Mouse (Mus musculus) lung, embryonic 16.5 days (tissue): ENCODE measurements around the gene Ccdc77. TPM values are rescaled to one million over a fixed set of nuclear protein-coding genes. Genes with fewer than 3 reads are reported as not detected.

ENCODE experiments used
- ATAC-seq: fragments of 200-750 bp; cut with Nextera tagmentation; 2 replicates; pipeline ENCODE4 v1.8.0; 2017; ENCODE audit warnings: low read depth, mild to moderate bottlenecking, moderate library complexity
- H3K27ac ChIP-seq: fragments of 300-500 bp; sonication (generic); 2 replicates; pipeline ENCODE4 v1.5.1; 2014; ENCODE audit warnings: mild to moderate bottlenecking, control low read depth, low read length
- H3K27me3 ChIP-seq: fragments of 300-500 bp; sonication (generic); 2 replicates; pipeline ENCODE4 v1.6.1; 2014; ENCODE audit warnings: low read depth, low read length, mixed read lengths; ENCODE audit not compliant: control insufficient read depth, insufficient read depth
- H3K36me3 ChIP-seq: fragments of 300-500 bp; sonication (generic); 2 replicates; pipeline ENCODE4 v1.6.1; 2014; ENCODE audit warnings: low read length; ENCODE audit not compliant: control insufficient read depth, insufficient read depth
- H3K4me1 ChIP-seq: fragments of 300-500 bp; sonication (generic); replicated peaks from 2 replicates; pipeline ENCODE4 v1.6.1; 2014; ENCODE audit warnings: low read length, mixed read lengths; ENCODE audit not compliant: control insufficient read depth, insufficient read depth
- H3K4me2 ChIP-seq: fragments of 300-500 bp; sonication (generic); 2 replicates; pipeline ENCODE4 v1.6.1; 2014; ENCODE audit warnings: low read depth, low read length, control low read depth
- H3K4me3 ChIP-seq: fragments of 300-500 bp; sonication (generic); 2 replicates; pipeline ENCODE4 v1.5.1; 2014; ENCODE audit warnings: mild to moderate bottlenecking, low read length, control low read depth
- H3K9ac ChIP-seq: fragments of 300-500 bp; sonication (generic); 2 replicates; pipeline ENCODE4 v1.6.1; 2014; ENCODE audit warnings: low read length, control low read depth
- H3K9me3 ChIP-seq: fragments of 300-500 bp; sonication (generic); 2 replicates; pipeline ENCODE4 v1.6.1; 2016; ENCODE audit warnings: low read length; ENCODE audit not compliant: control insufficient read depth
- WGBS: fragments of 180-500 bp; shearing (Covaris S2); extraction: QIAGEN DNeasy Blood & Tissue Kit; methylation state at CpG from one replicate; pipeline ENCODE4 v1.1.7; 2014; 5-methylcytosine and 5-hydroxymethylcytosine counted together
- polyA plus RNA-seq: library from polyadenylated mRNA; unstranded; fragments of >200 nt; fragmentation: Nextera tagmentation; extraction: Ambion mirVana; gene quantifications from 2 replicates; pipeline ENCODE4 v1.2.1, GENCODE M21; 2015

The Ccdc77 gene
- polyA plus RNA-seq, 1 experiment from 2014 or later, result 25.6 TPM

GRCm38 (mm10) chr6:120320369-120320768 lies 43.8 kb downstream of the Ccdc77 start:
- no peaks in the 10 kb centered on the region for H3K9me3 ChIP-seq
- WGBS, result 60% methylated on average over 2 of the region's 2 CpGs
- H3K4me2 ChIP-seq, result no peak overlapping the region
- H3K36me3 ChIP-seq, result peaks cover 3% of the 10 kb centered on the region; the same call in 1 of the 2 replicates
- ATAC-seq, result no peak
- no peaks in the 10 kb centered on the region for H3K4me1 ChIP-seq
- H3K4me3 ChIP-seq, result no peak overlapping the region
- no peak overlapping the region for H3K27ac ChIP-seq
- no peak overlapping the region for H3K9ac ChIP-seq
- H3K27me3 ChIP-seq, result no peaks in the 10 kb centered on the region

GRCm38 (mm10) chr6:120319129-120319528 lies 45.0 kb downstream of the Ccdc77 start:
- Histone ChIP-seq H3K4me1 (no peaks in the 10 kb centered on the region), H3K4me2 (no peak overlapping the region), H3K9me3 (no peaks in the 10 kb centered on the region), H3K4me3 (no peak overlapping the region), H3K27ac (no peak overlapping the region), H3K36me3 (no peaks in the 10 kb centered on the region), H3K27me3 (no peaks in the 10 kb centered on the region), H3K9ac (no peak overlapping the region)
- no peak for ATAC-seq
- WGBS, result 50% methylated on average over 9 of the region's 9 CpGs

- 56% methylated on average over 11 of the region's 11 CpGs for WGBS
- Histone ChIP-seq H3K36me3 (no peaks in the 10 kb centered on the region), H3K27ac (no peak overlapping the region), H3K9me3 (no peaks in the 10 kb centered on the region), H3K9ac (no peak overlapping the region), H3K4me1 (no peaks in the 10 kb centered on the region), H3K4me2 (no peak overlapping the region), H3K4me3 (no peak overlapping the region), H3K27me3 (no peaks in the 10 kb centered on the region)
- ATAC-seq, result no peak
These were observed 45.8 kb downstream of the Ccdc77 start for GRCm38 (mm10) chr6:120318303-120318940.

GRCm38 (mm10) chr6:120312443-120312842 lies 51.7 kb downstream of the Ccdc77 start:
- 61% methylated on average over 5 of the region's 5 CpGs for WGBS
- H3K4me1 ChIP-seq, result no peaks in the 10 kb centered on the region
- no peak overlapping the region for H3K4me2 ChIP-seq
- H3K27me3 ChIP-seq, result no peaks in the 10 kb centered on the region
- H3K9ac ChIP-seq, result no peak overlapping the region
- ATAC-seq, result no peak
- H3K27ac ChIP-seq, result no peak overlapping the region
- no peak overlapping the region for H3K4me3 ChIP-seq
- no peaks in the 10 kb centered on the region for H3K9me3 ChIP-seq
- no peaks in the 10 kb centered on the region for H3K36me3 ChIP-seq

GRCm38 (mm10) chr6:120309787-120310186 lies 54.4 kb downstream of the Ccdc77 start:
- H3K36me3 ChIP-seq, result no peaks in the 10 kb centered on the region
- H3K9me3 ChIP-seq, result no peaks in the 10 kb centered on the region
- no peaks in the 10 kb centered on the region for H3K27me3 ChIP-seq
- H3K4me3 ChIP-seq, result no peak overlapping the region
- no peak overlapping the region for H3K27ac ChIP-seq
- no peak for ATAC-seq
- no peak overlapping the region for H3K9ac ChIP-seq
- H3K4me2 ChIP-seq, result no peak overlapping the region
- 35% methylated on average over 3 of the region's 3 CpGs for WGBS
- no peaks in the 10 kb centered on the region for H3K4me1 ChIP-seq

GRCm38 (mm10) chr6:120309338-120309737 lies 54.8 kb downstream of the Ccdc77 start:
- WGBS, result 65% methylated on average over 9 of the region's 9 CpGs
- H3K27me3 ChIP-seq, result no peaks in the 10 kb centered on the region
- no peaks in the 10 kb centered on the region for H3K9me3 ChIP-seq
- H3K9ac ChIP-seq, result no peak overlapping the region
- H3K4me1 ChIP-seq, result no peaks in the 10 kb centered on the region
- no peaks in the 10 kb centered on the region for H3K36me3 ChIP-seq
- no peak overlapping the region for H3K4me3 ChIP-seq
- H3K4me2 ChIP-seq, result no peak overlapping the region
- ATAC-seq, result no peak
- H3K27ac ChIP-seq, result no peak overlapping the region

GRCm38 (mm10) chr6:120306859-120307594 lies 57.1 kb downstream of the Ccdc77 start:
- Histone ChIP-seq H3K9ac (no peak overlapping the region), H3K27ac (no peak overlapping the region), H3K4me1 (0 out of 2 replicates have a peak, but pooled peaks cover 2% of the 10 kb centered on the region), H3K36me3 (no peaks in the 10 kb centered on the region), H3K27me3 (no peaks in the 10 kb centered on the region; the same call in 1 of the 2 replicates), H3K4me2 (no peak overlapping the region), H3K4me3 (no peak overlapping the region), H3K9me3 (no peaks in the 10 kb centered on the region)
- WGBS, result 53% methylated on average over 3 of the region's 3 CpGs
- ATAC-seq, result peak; percentile 20; the same call in 1 of the 2 replicates

- Histone ChIP-seq H3K9me3 (no peaks in the 10 kb centered on the region), H3K36me3 (no peaks in the 10 kb centered on the region), H3K4me1 (0 out of 2 replicates have a peak, but pooled peaks cover 2% of the 10 kb centered on the region), H3K4me3 (peak overlapping the region; percentile 14; the same call in 1 of the 2 replicates), H3K4me2 (peak overlapping the region; percentile 33), H3K9ac (no peak overlapping the region), H3K27ac (no peak overlapping the region), H3K27me3 (no peaks in the 10 kb centered on the region; the same call in 1 of the 2 replicates)
- WGBS, result 19% methylated on average over 16 of the region's 16 CpGs
- no peak for ATAC-seq
These were observed 61.3 kb downstream of the Ccdc77 start for GRCm38 (mm10) chr6:120302755-120303316.

- WGBS, result 18% methylated on average over 6 of the region's 6 CpGs
- ATAC-seq, result no peak
These were observed 63.0 kb downstream of the Ccdc77 start for GRCm38 (mm10) chr6:120301137-120301536.

More at GRCm38 (mm10) chr6:120301137-120301536, 63.0 kb downstream of the Ccdc77 start:
- Histone ChIP-seq H3K4me2 (no peak overlapping the region), H3K27me3 (peaks cover under 1% of the 10 kb centered on the region; the same call in 1 of the 2 replicates), H3K4me1 (0 out of 2 replicates have a peak, but pooled peaks cover 2% of the 10 kb centered on the region), H3K9ac (no peak overlapping the region), H3K27ac (no peak overlapping the region), H3K4me3 (no peak overlapping the region), H3K36me3 (no peaks in the 10 kb centered on the region), H3K9me3 (no peaks in the 10 kb centered on the region)
